Mouse (Mus musculus) embryonic facial prominence, embryonic 14.5 days (tissue): Measurements from ENCODE around the gene Zdhhc11. TPM values are rescaled to one million over a fixed set of nuclear protein-coding genes. Genes with fewer than 3 reads are reported as not detected.

Experiments
- ATAC-seq: fragments of 200-750 bp; cut with Nextera tagmentation; 2 replicates; pipeline ENCODE4 v1.8.0; 2017; ENCODE audit warnings: low read depth, moderate number of reproducible peaks, moderate TSS enrichment
- DNase-seq: peaks from one replicate; pipeline ENCODE4 v3.0.0-alpha.2; 2015; ENCODE audit warnings: low spot score
- H3K27ac ChIP-seq: fragments of 300-500 bp; sonication (generic); replicated peaks from 2 replicates; pipeline ENCODE4 v1.5.1; 2014; ENCODE audit warnings: low read depth, mild to moderate bottlenecking, low read length, moderate library complexity
- H3K27me3 ChIP-seq: fragments of 300-500 bp; sonication (generic); replicated peaks from 2 replicates; pipeline ENCODE4 v1.6.1; 2014; ENCODE audit warnings: low read length; ENCODE audit not compliant: control insufficient read depth, insufficient read depth
- H3K36me3 ChIP-seq: fragments of 300-500 bp; sonication (generic); 2 replicates; pipeline ENCODE4 v1.6.1; 2014; ENCODE audit warnings: low read length, mixed read lengths; ENCODE audit not compliant: control insufficient read depth, insufficient read depth
- H3K4me1 ChIP-seq: fragments of 300-500 bp; sonication (generic); 2 replicates; pipeline ENCODE4 v1.6.1; 2014; ENCODE audit warnings: antibody characterized with exemption, low read length; ENCODE audit not compliant: control insufficient read depth, insufficient read depth
- H3K4me2 ChIP-seq: fragments of 300-500 bp; sonication (generic); 2 replicates; pipeline ENCODE4 v1.6.1; 2014; ENCODE audit warnings: low read depth, mild to moderate bottlenecking, low read length, moderate library complexity, mixed read lengths
- H3K4me3 ChIP-seq: fragments of 300-500 bp; sonication (generic); 2 replicates; pipeline ENCODE4 v1.5.1; 2014; ENCODE audit warnings: low read depth, mild to moderate bottlenecking, low read length
- H3K9ac ChIP-seq: fragments of 300-500 bp; sonication (generic); 2 replicates; pipeline ENCODE4 v1.6.1; 2014; ENCODE audit warnings: low read depth, mild to moderate bottlenecking, low read length, moderate library complexity, mixed read lengths
- H3K9me3 ChIP-seq: fragments of 300-500 bp; sonication (generic); 2 replicates; pipeline ENCODE4 v1.6.1; 2016; ENCODE audit warnings: low read length; ENCODE audit not compliant: control insufficient read depth
- WGBS: fragments of 180-500 bp; shearing (Covaris S2); extraction: QIAGEN DNeasy Blood & Tissue Kit; methylation state at CpG from one replicate; pipeline ENCODE4 v1.1.7; 2014; 5-methylcytosine and 5-hydroxymethylcytosine counted together
- polyA plus RNA-seq: library from polyadenylated mRNA; unstranded; fragments of >200 nt; fragmentation: Nextera tagmentation; extraction: Ambion mirVana; gene quantifications from 2 replicates; pipeline ENCODE4 v1.2.1, GENCODE M21; 2014

The Zdhhc11 gene
- polyA plus RNA-seq, 1 experiment from 2014 or later, result not detected

DNA sequence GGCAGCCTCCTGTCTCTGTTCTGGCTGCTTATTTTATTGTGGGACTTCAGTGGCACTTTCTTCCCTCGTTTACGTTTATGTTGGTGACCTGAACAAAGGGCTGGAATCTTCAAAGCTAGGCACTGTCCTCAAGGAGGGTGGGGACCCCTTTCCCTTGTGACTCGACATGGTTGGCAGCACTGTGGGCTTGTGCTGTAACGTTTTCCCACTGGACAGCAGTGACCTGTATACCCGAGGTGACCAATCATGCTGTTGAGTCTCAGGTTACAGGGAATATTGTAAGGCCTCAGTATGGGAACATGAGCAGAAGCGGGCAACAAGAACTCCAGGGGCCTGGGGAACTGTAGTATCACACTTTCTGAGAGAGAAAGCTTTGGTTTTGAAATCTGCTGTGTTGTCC is 9.0 kb upstream of the Zdhhc11 start:
- 54% methylated on average over 6 of the region's 6 CpGs for WGBS
- H3K4me3 ChIP-seq, result no peak overlapping the region
- no peak overlapping the region for H3K4me2 ChIP-seq
- no peaks in the 10 kb centered on the region for H3K4me1 ChIP-seq
- peaks cover 90% of the 10 kb centered on the region for H3K36me3 ChIP-seq
- H3K9me3 ChIP-seq, result no peaks in the 10 kb centered on the region
- no peak overlapping the region for H3K9ac ChIP-seq
- ATAC-seq (no peak), DNase-seq (no peak)
- no peaks in the 10 kb centered on the region for H3K27me3 ChIP-seq
- no peak overlapping the region for H3K27ac ChIP-seq

DNA sequence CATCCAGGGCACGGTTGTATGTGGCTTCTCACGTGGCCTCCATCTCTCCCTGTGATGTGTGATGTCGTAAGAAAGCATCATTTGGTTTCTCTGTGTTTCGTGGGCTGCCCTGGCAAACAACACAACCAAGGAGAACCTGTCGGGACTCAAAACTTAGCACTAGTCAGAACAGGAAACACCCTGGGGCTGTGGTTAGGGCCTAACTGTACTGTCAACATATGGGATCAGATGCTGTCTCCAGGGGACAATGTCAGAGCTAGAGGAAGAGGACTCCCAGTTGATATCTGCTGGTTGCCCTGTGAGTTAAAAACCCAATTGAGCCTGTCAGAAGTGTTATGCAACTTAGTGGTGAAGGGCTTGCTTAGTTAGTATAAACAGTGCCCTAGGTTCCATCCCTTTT is 8.1 kb upstream of the Zdhhc11 start:
- Histone ChIP-seq H3K27me3 (no peaks in the 10 kb centered on the region), H3K36me3 (peaks cover 90% of the 10 kb centered on the region), H3K9ac (no peak overlapping the region), H3K27ac (no peak overlapping the region), H3K4me3 (no peak overlapping the region), H3K9me3 (no peaks in the 10 kb centered on the region), H3K4me2 (no peak overlapping the region), H3K4me1 (no peaks in the 10 kb centered on the region)
- no peak for ATAC-seq
- no peak for DNase-seq
- 80% methylated on average over 5 of the region's 5 CpGs for WGBS

DNA sequence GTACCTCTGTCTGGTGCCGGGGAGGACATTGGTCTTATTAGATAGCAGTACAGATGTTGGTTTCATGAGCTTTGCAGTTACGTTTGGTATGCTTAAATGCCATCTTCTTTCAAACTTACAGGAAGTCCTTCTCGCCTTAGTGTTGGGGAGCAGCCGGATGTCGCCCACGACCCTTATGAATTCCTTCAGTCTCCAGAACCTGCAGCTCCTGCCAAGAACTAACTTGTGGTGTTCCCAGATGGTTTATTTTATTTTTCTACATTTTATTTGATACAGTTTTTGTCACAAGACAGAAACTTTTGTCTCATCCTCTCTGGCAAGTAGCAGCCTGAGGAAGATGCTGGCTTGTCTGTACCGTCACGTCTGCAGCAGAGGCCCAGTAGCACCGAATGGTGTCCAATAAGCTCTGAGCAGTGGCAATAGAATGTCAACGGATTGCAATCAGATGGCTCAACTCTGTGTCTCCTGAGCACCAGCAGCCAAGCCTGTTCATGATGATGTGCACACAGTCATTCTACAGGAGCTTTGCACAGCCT is 3.5 kb upstream of the Zdhhc11 start:
- H3K27ac ChIP-seq, result no peak overlapping the region
- no peaks in the 10 kb centered on the region for H3K27me3 ChIP-seq
- H3K4me1 ChIP-seq, result no peaks in the 10 kb centered on the region
- peaks cover 70% of the 10 kb centered on the region for H3K36me3 ChIP-seq
- DNase-seq (no peak), ATAC-seq (no peak)
- H3K9me3 ChIP-seq, result no peaks in the 10 kb centered on the region
- WGBS, result 92% methylated on average over 10 of the region's 10 CpGs
- no peak overlapping the region for H3K9ac ChIP-seq
- H3K4me2 ChIP-seq, result no peak overlapping the region
- no peak overlapping the region for H3K4me3 ChIP-seq

DNA sequence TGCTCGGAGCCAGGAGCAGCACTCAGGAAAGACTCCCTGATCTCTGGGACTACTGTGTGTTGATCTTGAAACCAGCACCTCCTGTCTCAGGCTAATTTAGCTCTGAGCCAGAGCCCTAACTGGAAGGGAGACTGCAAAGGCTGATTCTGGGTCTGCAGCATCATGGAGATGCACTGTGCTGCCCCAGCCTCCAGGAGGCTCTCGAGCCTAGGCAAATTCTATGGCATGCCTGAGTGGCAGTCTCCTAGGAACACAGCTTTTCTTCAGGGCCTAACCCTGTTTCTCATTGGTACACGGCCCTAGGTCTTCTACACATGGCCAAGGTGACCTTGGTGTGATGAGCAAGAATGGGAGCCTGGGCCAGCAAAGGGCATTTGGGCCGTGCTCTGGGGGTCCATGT is 2.5 kb upstream of the Zdhhc11 start:
- no peak for ATAC-seq
- no peak overlapping the region for H3K27ac ChIP-seq
- H3K27me3 ChIP-seq, result no peaks in the 10 kb centered on the region
- no peaks in the 10 kb centered on the region for H3K9me3 ChIP-seq
- no peak overlapping the region for H3K4me2 ChIP-seq
- H3K4me3 ChIP-seq, result no peak overlapping the region
- DNase-seq, result no peak
- H3K4me1 ChIP-seq, result no peaks in the 10 kb centered on the region
- no peak overlapping the region for H3K9ac ChIP-seq
- peaks cover 60% of the 10 kb centered on the region for H3K36me3 ChIP-seq
- WGBS, result 84% methylated on average over 4 of the region's 4 CpGs

DNA sequence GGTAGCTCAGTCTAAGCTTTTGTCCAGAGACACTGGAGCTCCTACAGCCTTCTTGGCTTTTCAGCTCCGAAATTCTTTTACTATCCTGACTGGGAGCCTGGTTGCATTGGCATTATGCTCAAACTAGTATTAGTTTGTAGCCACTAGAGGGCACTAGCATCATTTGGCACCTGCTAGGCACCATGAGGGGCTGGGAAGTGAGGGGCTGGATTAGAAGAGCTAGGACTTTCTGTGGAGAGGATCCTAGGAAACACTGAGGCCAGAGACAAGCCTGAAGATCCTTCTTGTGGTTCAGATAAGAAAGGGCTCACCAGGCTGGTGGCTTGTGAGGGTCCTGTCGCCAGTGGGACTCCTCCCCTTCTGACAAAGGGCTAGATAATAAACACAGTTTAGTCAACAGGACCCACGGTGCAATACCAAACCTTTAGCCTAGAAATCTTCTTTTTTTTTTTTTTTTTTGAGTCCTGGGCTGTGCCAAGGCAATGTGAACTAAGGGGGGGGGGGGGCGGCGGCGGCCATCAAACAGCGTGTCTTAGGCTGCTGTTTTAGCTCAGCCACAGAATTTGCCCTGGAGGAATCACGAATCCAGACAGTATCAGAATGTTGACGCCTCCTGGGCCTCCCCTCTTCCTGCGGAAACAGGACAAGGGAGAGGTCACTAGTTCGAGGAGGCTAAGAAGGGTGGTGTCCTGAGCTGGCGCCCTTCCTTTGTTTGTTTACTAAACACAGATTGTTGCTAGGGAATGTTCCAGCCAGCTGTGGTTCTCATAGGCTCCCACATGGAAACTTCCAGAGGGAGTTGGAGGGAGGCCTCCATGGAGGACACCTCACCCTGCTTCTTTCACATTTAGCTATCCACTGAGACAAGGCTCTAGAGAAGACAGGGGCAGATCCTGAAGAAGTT is 7.1 kb downstream of the Zdhhc11 start:
- H3K36me3 ChIP-seq, result no peaks in the 10 kb centered on the region
- H3K27me3 ChIP-seq, result no peaks in the 10 kb centered on the region
- 28% methylated on average over 12 of the region's 12 CpGs for WGBS
- H3K4me3 ChIP-seq, result no peak overlapping the region
- DNase-seq (peak; percentile 90), ATAC-seq (peak; percentile 80)
- H3K27ac ChIP-seq, result no peak overlapping the region
- H3K9me3 ChIP-seq, result no peaks in the 10 kb centered on the region
- peak overlapping the region; percentile 37; the same call in 1 of the 2 replicates for H3K9ac ChIP-seq
- H3K4me2 ChIP-seq, result peak overlapping the region; percentile 40
- H3K4me1 ChIP-seq, result no peaks in the 10 kb centered on the region

DNA sequence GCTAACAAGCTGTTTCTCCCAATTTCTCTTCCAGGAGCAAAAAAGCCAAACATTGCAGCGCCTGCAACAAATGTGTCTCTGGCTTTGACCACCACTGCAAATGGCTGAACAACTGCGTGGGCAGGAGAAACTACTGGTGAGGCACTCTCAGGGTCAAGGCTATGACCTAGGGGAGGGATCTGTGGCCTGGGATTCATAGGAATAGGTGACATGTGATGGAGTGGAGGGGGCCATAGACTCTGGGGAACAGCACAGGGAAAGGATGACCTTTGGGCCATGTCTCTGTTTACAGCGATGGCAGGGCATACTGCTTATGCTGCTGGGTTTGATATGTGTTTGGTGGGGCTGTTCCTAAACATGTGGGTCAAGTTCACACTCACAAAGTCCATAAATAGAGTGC is 10.9 kb downstream of the Zdhhc11 start:
- DNase-seq (no peak), ATAC-seq (no peak)
- WGBS, result 81% methylated on average over 3 of the region's 3 CpGs
- no peaks in the 10 kb centered on the region for H3K27me3 ChIP-seq
- H3K4me3 ChIP-seq, result no peak overlapping the region
- H3K36me3 ChIP-seq, result no peaks in the 10 kb centered on the region
- no peak overlapping the region for H3K27ac ChIP-seq
- H3K4me2 ChIP-seq, result no peak overlapping the region
- no peaks in the 10 kb centered on the region for H3K9me3 ChIP-seq
- H3K9ac ChIP-seq, result no peak overlapping the region
- H3K4me1 ChIP-seq, result no peaks in the 10 kb centered on the region

DNA sequence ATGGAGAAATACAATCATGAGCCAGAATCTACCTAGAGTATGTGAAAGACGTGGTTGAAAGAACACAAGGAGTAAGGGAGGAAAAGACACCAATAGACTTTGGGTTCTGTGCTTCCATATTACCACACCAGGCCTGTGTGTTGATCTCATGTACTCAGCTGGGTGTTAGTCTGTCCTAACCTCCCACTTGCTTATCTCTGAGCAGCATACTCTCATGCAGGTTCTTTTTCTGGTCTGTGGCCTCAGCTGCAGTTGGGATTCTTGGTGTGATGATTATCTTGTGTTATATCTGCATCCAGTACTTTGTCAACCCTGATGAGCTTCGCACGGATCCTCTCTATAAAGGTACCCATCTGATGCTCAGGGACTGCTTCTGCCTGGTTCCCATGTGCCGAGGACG is 13.3 kb downstream of the Zdhhc11 start:
- Histone ChIP-seq H3K4me1 (no peaks in the 10 kb centered on the region), H3K27me3 (no peaks in the 10 kb centered on the region), H3K9ac (no peak overlapping the region), H3K4me2 (no peak overlapping the region), H3K9me3 (no peaks in the 10 kb centered on the region), H3K4me3 (no peak overlapping the region), H3K36me3 (no peaks in the 10 kb centered on the region), H3K27ac (no peak overlapping the region)
- WGBS, result 86% methylated on average over 5 of the region's 5 CpGs
- ATAC-seq (no peak), DNase-seq (no peak)

DNA sequence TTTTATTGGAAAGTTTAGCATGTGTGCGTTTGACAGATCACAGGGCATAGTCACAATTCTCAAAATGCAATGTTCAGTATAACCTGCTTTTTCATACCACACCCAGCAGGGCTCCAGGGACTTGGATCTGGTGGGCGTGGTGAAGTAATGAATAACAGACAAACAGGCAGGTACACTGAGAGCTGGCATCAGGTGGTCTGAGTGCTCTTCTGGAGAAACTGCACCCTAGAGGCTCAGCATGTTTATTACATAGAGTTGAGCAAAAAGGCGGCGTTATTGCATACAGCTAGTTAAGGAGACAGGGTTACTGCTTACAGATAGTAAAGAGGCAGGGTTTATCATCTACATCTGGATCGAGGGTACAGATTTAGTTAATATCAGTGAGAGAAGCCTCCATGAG is 26.7 kb downstream of the Zdhhc11 start:
- Histone ChIP-seq H3K36me3 (no peaks in the 10 kb centered on the region), H3K4me2 (no peak overlapping the region), H3K27me3 (no peaks in the 10 kb centered on the region), H3K9ac (no peak overlapping the region), H3K9me3 (no peaks in the 10 kb centered on the region), H3K27ac (no peak overlapping the region), H3K4me3 (no peak overlapping the region), H3K4me1 (no peaks in the 10 kb centered on the region)
- 61% methylated on average over 5 of the region's 5 CpGs for WGBS
- DNase-seq (peak; percentile 44), ATAC-seq (peak; percentile 79; the same call in 1 of the 2 replicates)

DNA sequence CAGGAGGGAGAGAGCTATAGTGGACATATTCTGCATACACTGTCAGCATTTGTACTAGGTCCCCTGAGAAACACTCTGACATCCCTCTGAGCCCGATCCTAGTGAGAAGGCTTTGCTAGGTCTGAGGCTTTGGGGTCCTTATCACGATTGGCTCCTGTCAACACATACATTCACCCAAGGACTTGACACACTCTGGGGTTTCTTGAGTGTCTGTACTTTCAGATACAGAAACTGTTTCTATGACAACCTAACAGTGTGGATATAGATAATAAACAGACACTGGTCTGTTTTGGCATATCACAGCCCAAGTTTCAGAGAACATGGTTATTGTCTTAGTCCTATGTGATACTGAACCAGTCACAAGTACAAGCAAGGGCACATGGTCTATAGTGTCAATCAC is 27.1 kb downstream of the Zdhhc11 start:
- H3K27ac ChIP-seq, result no peak overlapping the region
- 79% methylated on average over 2 of the region's 2 CpGs for WGBS
- no peak overlapping the region for H3K4me3 ChIP-seq
- H3K9ac ChIP-seq, result no peak overlapping the region
- peak; percentile 22; the same call in 1 of the 2 replicates for ATAC-seq
- no peaks in the 10 kb centered on the region for H3K9me3 ChIP-seq
- no peaks in the 10 kb centered on the region for H3K36me3 ChIP-seq
- DNase-seq, result no peak
- H3K4me1 ChIP-seq, result no peaks in the 10 kb centered on the region
- no peaks in the 10 kb centered on the region for H3K27me3 ChIP-seq
- no peak overlapping the region for H3K4me2 ChIP-seq
